9 mouse cellular contexts compared by ENCODE assay signal in genomic region chr3:88607758-88608138, GRCm38 (mm10). TPM values are rescaled to one million over a fixed set of nuclear protein-coding genes. Genes with fewer than 3 reads are reported as not detected.
DNase-seq lines count a peak whose midpoint lies in the region; ATAC-seq and TF ChIP-seq lines count a peak whose summit lies in the region.
"Had no signal": no experiment of that assay in that cellular context is flagged by ENCODE, and none has a peak within 500 bp of the region (broad histone marks: within the 10 kb centered on the region; RNA-seq: fewer than 3 reads in every experiment).

No protein-coding gene starts in this region.

- H3K27me3 ChIP-seq in kidney, postnatal 0 days (ENCODE audit: insufficient read depth, low read length): no peaks in the 10 kb centered on the region
- 0 out of 2 replicates have a peak, but pooled peaks cover 4% of the 10 kb centered on the region for H3K27me3 ChIP-seq in embryonic facial prominence, embryonic 10.5 days (replicated peaks; ENCODE audit: low read depth, poor library complexity, severe bottlenecking)
- H3K27me3 ChIP-seq in hindbrain, postnatal 0 days (ENCODE audit: insufficient read depth, low read length): no peaks in the 10 kb centered on the region
- H3K27me3 ChIP-seq in midbrain, embryonic 16.5 days (ENCODE audit: control insufficient read depth, insufficient read depth, low read depth, low read length): no peaks in the 10 kb centered on the region

- 0 out of 2 replicates have a peak overlapping the region, but pooled peaks have one; percentile 9 for H3K4me3 ChIP-seq in kidney, postnatal 0 days (replicated peaks; ENCODE audit: low read depth, low read length)
- peak overlapping the region; percentile 57 for H3K4me3 ChIP-seq in embryonic facial prominence, embryonic 10.5 days
- H3K4me3 ChIP-seq in hindbrain, postnatal 0 days (ENCODE audit: low read length): peak overlapping the region; percentile 30; the same call in 1 of the 2 replicates
- H3K4me3 ChIP-seq in midbrain, embryonic 16.5 days (ENCODE audit: low read depth, low read length): peak overlapping the region; percentile 18

- H3K4me2 ChIP-seq in kidney, postnatal 0 days (ENCODE audit: low read length): peak overlapping the region; percentile 45
- peak overlapping the region; percentile 63 for H3K4me2 ChIP-seq in hindbrain, postnatal 0 days (ENCODE audit: low read depth, low read length)
- H3K4me2 ChIP-seq in midbrain, embryonic 16.5 days (ENCODE audit: low read length): peak overlapping the region; percentile 67

- H3K9ac ChIP-seq in kidney, postnatal 0 days (ENCODE audit: low read depth, low read length): peak overlapping the region; percentile 24
- peak overlapping the region; percentile 37; the same call in 1 of the 2 replicates for H3K9ac ChIP-seq in hindbrain, postnatal 0 days (replicated peaks; ENCODE audit: low read length)
- peak overlapping the region; percentile 22; the same call in 1 of the 2 replicates for H3K9ac ChIP-seq in midbrain, embryonic 16.5 days (ENCODE audit: low read depth, low read length)

- peak overlapping the region; percentile 25; the same call in 1 of the 2 replicates for H3K27ac ChIP-seq in kidney, postnatal 0 days
- H3K27ac ChIP-seq in embryonic facial prominence, embryonic 10.5 days (replicated peaks): peak overlapping the region; percentile 63
- H3K27ac ChIP-seq in hindbrain, postnatal 0 days: no peak overlapping the region
- H3K27ac ChIP-seq in midbrain, embryonic 16.5 days (ENCODE audit: low read length): no peak overlapping the region

- H3K36me3 ChIP-seq in kidney, postnatal 0 days (ENCODE audit: insufficient read depth, low read length): no peaks in the 10 kb centered on the region
- H3K36me3 ChIP-seq in embryonic facial prominence, embryonic 10.5 days (replicated peaks): no peaks in the 10 kb centered on the region
- no peaks in the 10 kb centered on the region for H3K36me3 ChIP-seq in hindbrain, postnatal 0 days (ENCODE audit: insufficient read depth, low read length)
- H3K36me3 ChIP-seq in midbrain, embryonic 16.5 days (ENCODE audit: control insufficient read depth, insufficient read depth, low read length): no peaks in the 10 kb centered on the region

- H3K4me1 ChIP-seq in kidney, postnatal 0 days (replicated peaks; ENCODE audit: insufficient read depth, low read length): peaks cover 4% of the 10 kb centered on the region
- peaks cover 24% of the 10 kb centered on the region for H3K4me1 ChIP-seq in embryonic facial prominence, embryonic 10.5 days
- H3K4me1 ChIP-seq in hindbrain, postnatal 0 days (ENCODE audit: insufficient read depth, low read length): 0 out of 2 replicates have a peak, but pooled peaks cover 4% of the 10 kb centered on the region
- peaks cover 4% of the 10 kb centered on the region for H3K4me1 ChIP-seq in midbrain, embryonic 16.5 days (ENCODE audit: control insufficient read depth, insufficient read depth, low read length)

- no peak for DNase-seq in kidney, postnatal 0 days (ENCODE audit: low spot score)
- no peak for DNase-seq in kidney, adult 18-20 months
- DNase-seq in embryonic facial prominence, embryonic 10.5 days (ENCODE audit: low spot score): no peak
- peak; percentile 21 for DNase-seq in hindbrain, postnatal 0 days (ENCODE audit: low spot score)
- no peak for DNase-seq in thymus, adult 18-20 months
- DNase-seq in gastrocnemius, postnatal 36 days: no peak
- no peak for DNase-seq in cerebellum, postnatal 4 days (ENCODE audit: low spot score in 2 of 2)

- no peak for TF ChIP-seq CTCF in kidney, postnatal 0 days (IDR thresholded peaks at IDR 0.05; ENCODE audit: low read depth)
- no peak for TF ChIP-seq CTCF in hindbrain, postnatal 0 days (IDR thresholded peaks at IDR 0.05; ENCODE audit: low read depth)

- ATAC-seq in kidney, postnatal 0 days (replicated peaks; ENCODE audit: low FRiP score, low read depth): 0 out of 2 replicates have a peak, but pooled peaks have one; percentile 7
- ATAC-seq in hindbrain, postnatal 0 days: peak; percentile 72
- ATAC-seq in midbrain, embryonic 16.5 days: peak; percentile 73

- whole genome bisulfite sequencing in kidney, postnatal 0 days: 24% methylated on average over 10 of the region's 10 CpGs
- 17% methylated on average over 10 of the region's 10 CpGs for WGBS in embryonic facial prominence, embryonic 10.5 days
- 13% methylated on average over 10 of the region's 10 CpGs for WGBS in hindbrain, postnatal 0 days
- WGBS in midbrain, embryonic 16.5 days: 12% methylated on average over 10 of the region's 10 CpGs

- intact Hi-C loops in gastrocnemius, postnatal 36 days (cut with DNase I): loop anchor here (2.0 kb wide), 2 partner anchors 25 to 33 kb away; no protein-coding TSS in a partner anchor

- H3K9me3 ChIP-seq in kidney, postnatal 0 days (replicated peaks; ENCODE audit: low read length): no peaks in the 10 kb centered on the region
- H3K9me3 ChIP-seq in embryonic facial prominence, embryonic 10.5 days: no peaks in the 10 kb centered on the region
- H3K9me3 ChIP-seq in hindbrain, postnatal 0 days (ENCODE audit: low read length): no peaks in the 10 kb centered on the region
- H3K9me3 ChIP-seq in midbrain, embryonic 16.5 days (replicated peaks; ENCODE audit: control insufficient read depth, low read length, poor library complexity, severe bottlenecking): no peaks in the 10 kb centered on the region

RNA-seq across cellular contexts. Expression of gene Arhgef2, which starts 2.0 kb away (rescaled TPM):
- polyA plus RNA-seq in kidney, postnatal 0 days (2015; fragmentation: Nextera tagmentation; extraction: Ambion mirVana): 53.7 and 65.4 TPM in 2 replicates
- 110 and 116 TPM in 2 replicates for polyA plus RNA-seq in embryonic facial prominence, embryonic 10.5 days (2016; fragmentation: Nextera tagmentation; extraction: Ambion mirVana)
- 93.4 and 100 TPM in 2 replicates for total RNA-seq in hindbrain, postnatal 0 days (2014; rRNA removed)
- 56.0 and 57.1 TPM in 2 replicates for polyA plus RNA-seq in hindbrain, postnatal 0 days (2015; fragmentation: Nextera tagmentation; extraction: Ambion mirVana)
- polyA plus RNA-seq in midbrain, embryonic 16.5 days (2015; fragmentation: Nextera tagmentation; extraction: Ambion mirVana): 104 and 131 TPM in 2 replicates
- total RNA-seq in gastrocnemius, postnatal 36 days (2021): 10 to 100 TPM; 18.5 to 29.3 TPM

RNA-seq across cellular contexts. Expression of gene Ssr2, which starts 32.1 kb away (rescaled TPM):
- polyA plus RNA-seq in kidney, postnatal 0 days (2015; fragmentation: Nextera tagmentation; extraction: Ambion mirVana): 294 and 311 TPM in 2 replicates
- 229 and 231 TPM in 2 replicates for polyA plus RNA-seq in embryonic facial prominence, embryonic 10.5 days (2016; fragmentation: Nextera tagmentation; extraction: Ambion mirVana)
- total RNA-seq in hindbrain, postnatal 0 days (2014; rRNA removed): 247 and 307 TPM in 2 replicates
- 209 and 210 TPM in 2 replicates for polyA plus RNA-seq in hindbrain, postnatal 0 days (2015; fragmentation: Nextera tagmentation; extraction: Ambion mirVana)
- 127 and 144 TPM in 2 replicates for polyA plus RNA-seq in midbrain, embryonic 16.5 days (2015; fragmentation: Nextera tagmentation; extraction: Ambion mirVana)
- total RNA-seq in gastrocnemius, postnatal 36 days (2021): 10 to 100 TPM; 46.3 to 51.4 TPM

RNA-seq across cellular contexts. Expression of gene Rxfp4, which starts 45.2 kb away (rescaled TPM):
- polyA plus RNA-seq in kidney, postnatal 0 days (2015; fragmentation: Nextera tagmentation; extraction: Ambion mirVana): not detected in 2 replicates
- polyA plus RNA-seq in embryonic facial prominence, embryonic 10.5 days (2016; fragmentation: Nextera tagmentation; extraction: Ambion mirVana): not detected in 2 replicates
- not detected in 2 replicates for total RNA-seq in hindbrain, postnatal 0 days (2014; rRNA removed)
- polyA plus RNA-seq in hindbrain, postnatal 0 days (2015; fragmentation: Nextera tagmentation; extraction: Ambion mirVana): not detected in 2 replicates
- polyA plus RNA-seq in midbrain, embryonic 16.5 days (2015; fragmentation: Nextera tagmentation; extraction: Ambion mirVana): not detected in 2 replicates
- total RNA-seq in gastrocnemius, postnatal 36 days (2021): not detected
- total RNA-seq: layer of hippocampus, adult 18-20 months had no signal

RNA-seq across cellular contexts. Expression of gene Ubqln4, which starts 54.2 kb away (rescaled TPM):
- polyA plus RNA-seq in kidney, postnatal 0 days (2015; fragmentation: Nextera tagmentation; extraction: Ambion mirVana): 35.1 and 35.9 TPM in 2 replicates
- 68.6 and 77.9 TPM in 2 replicates for polyA plus RNA-seq in embryonic facial prominence, embryonic 10.5 days (2016; fragmentation: Nextera tagmentation; extraction: Ambion mirVana)
- 119 and 131 TPM in 2 replicates for total RNA-seq in hindbrain, postnatal 0 days (2014; rRNA removed)
- 29.4 and 29.8 TPM in 2 replicates for polyA plus RNA-seq in hindbrain, postnatal 0 days (2015; fragmentation: Nextera tagmentation; extraction: Ambion mirVana)
- 39.8 and 41.3 TPM in 2 replicates for polyA plus RNA-seq in midbrain, embryonic 16.5 days (2015; fragmentation: Nextera tagmentation; extraction: Ambion mirVana)
- total RNA-seq in gastrocnemius, postnatal 36 days (2021): 10 to 100 TPM; 73.6 to 77.4 TPM

RNA-seq across cellular contexts. Expression of gene Lamtor2, which starts 54.9 kb away (rescaled TPM):
- 164 and 173 TPM in 2 replicates for polyA plus RNA-seq in kidney, postnatal 0 days (2015; fragmentation: Nextera tagmentation; extraction: Ambion mirVana)
- 158 and 161 TPM in 2 replicates for polyA plus RNA-seq in embryonic facial prominence, embryonic 10.5 days (2016; fragmentation: Nextera tagmentation; extraction: Ambion mirVana)
- 45.1 and 59.2 TPM in 2 replicates for total RNA-seq in hindbrain, postnatal 0 days (2014; rRNA removed)
- polyA plus RNA-seq in hindbrain, postnatal 0 days (2015; fragmentation: Nextera tagmentation; extraction: Ambion mirVana): 189 and 198 TPM in 2 replicates
- polyA plus RNA-seq in midbrain, embryonic 16.5 days (2015; fragmentation: Nextera tagmentation; extraction: Ambion mirVana): 181 and 193 TPM in 2 replicates
- 10 to 100 TPM; 70.6 to 76.1 TPM for total RNA-seq in gastrocnemius, postnatal 36 days (2021)

Comparison
In these comparisons a context has a peak if more than half of its experiments do, and no peak if none do; other contexts are left out.
1. ATAC-seq: peak in every context shown above with its lines; median percentile 73 in midbrain, embryonic 16.5 days; 72 in hindbrain, postnatal 0 days; 7 in kidney, postnatal 0 days.
2. H3K27ac ChIP-seq: peak in kidney, postnatal 0 days (single experiment) and embryonic facial prominence, embryonic 10.5 days (single experiment); none in hindbrain, postnatal 0 days (single experiment) and midbrain, embryonic 16.5 days (single experiment).
3. Peak in every context shown above with its lines, with median percentiles within 50 percentile points of each other: H3K4me2 ChIP-seq, H3K4me3 ChIP-seq and H3K9ac ChIP-seq.